Mouse (Mus musculus) forebrain, embryonic 15.5 days (tissue): ENCODE results near the gene Dgkq. TPM values are rescaled to one million over a fixed set of nuclear protein-coding genes. Genes with fewer than 3 reads are reported as not detected.

Experiments
- ATAC-seq: fragments of 200-750 bp; cut with Nextera tagmentation; replicated peaks from 2 replicates; pipeline ENCODE4 v1.8.0; 2017; ENCODE audit warnings: mild to moderate bottlenecking, moderate TSS enrichment, moderate library complexity
- H3K27ac ChIP-seq: fragments of 300-500 bp; sonication (generic); replicated peaks from 2 replicates; pipeline ENCODE4 v1.5.1; 2015; ENCODE audit warnings: mild to moderate bottlenecking, inconsistent platforms
- H3K27me3 ChIP-seq: fragments of 300-500 bp; sonication (generic); 2 replicates; pipeline ENCODE4 v1.6.1; 2015; ENCODE audit warnings: inconsistent platforms
- H3K36me3 ChIP-seq: fragments of 300-500 bp; sonication (generic); 2 replicates; pipeline ENCODE4 v1.6.1; 2015; ENCODE audit warnings: mild to moderate bottlenecking, inconsistent platforms
- H3K4me1 ChIP-seq: fragments of 300-500 bp; sonication (generic); 2 replicates; pipeline ENCODE4 v1.6.1; 2015; ENCODE audit warnings: inconsistent platforms
- H3K4me2 ChIP-seq: fragments of 300-500 bp; sonication (generic); replicated peaks from 2 replicates; pipeline ENCODE4 v1.6.1; 2015; ENCODE audit warnings: mild to moderate bottlenecking, inconsistent platforms
- H3K4me3 ChIP-seq: fragments of 300-500 bp; sonication (generic); 2 replicates; pipeline ENCODE4 v1.5.1; 2015; ENCODE audit warnings: mild to moderate bottlenecking, inconsistent platforms
- H3K9ac ChIP-seq: fragments of 300-500 bp; sonication (generic); replicated peaks from 2 replicates; pipeline ENCODE4 v1.6.1; 2015; ENCODE audit warnings: mild to moderate bottlenecking, inconsistent platforms
- H3K9me3 ChIP-seq: fragments of 300-500 bp; sonication (generic); 2 replicates; pipeline ENCODE4 v1.6.1; 2016; ENCODE audit warnings: inconsistent platforms
- WGBS: fragments of 180-500 bp; shearing (Covaris S2); methylation state at CpG from one replicate; pipeline ENCODE4 v1.1.7; 2015; ENCODE audit warnings: mixed read lengths; 5-methylcytosine and 5-hydroxymethylcytosine counted together
- polyA plus RNA-seq: library from polyadenylated mRNA; unstranded; fragments of >200 nt; fragmentation: Nextera tagmentation; extraction: Ambion mirVana; gene quantifications from 2 replicates; pipeline ENCODE4 v1.2.1, GENCODE M21; 2015

Gene Dgkq
- polyA plus RNA-seq, 1 experiment from 2014 or later: 23.6 TPM

DNA sequence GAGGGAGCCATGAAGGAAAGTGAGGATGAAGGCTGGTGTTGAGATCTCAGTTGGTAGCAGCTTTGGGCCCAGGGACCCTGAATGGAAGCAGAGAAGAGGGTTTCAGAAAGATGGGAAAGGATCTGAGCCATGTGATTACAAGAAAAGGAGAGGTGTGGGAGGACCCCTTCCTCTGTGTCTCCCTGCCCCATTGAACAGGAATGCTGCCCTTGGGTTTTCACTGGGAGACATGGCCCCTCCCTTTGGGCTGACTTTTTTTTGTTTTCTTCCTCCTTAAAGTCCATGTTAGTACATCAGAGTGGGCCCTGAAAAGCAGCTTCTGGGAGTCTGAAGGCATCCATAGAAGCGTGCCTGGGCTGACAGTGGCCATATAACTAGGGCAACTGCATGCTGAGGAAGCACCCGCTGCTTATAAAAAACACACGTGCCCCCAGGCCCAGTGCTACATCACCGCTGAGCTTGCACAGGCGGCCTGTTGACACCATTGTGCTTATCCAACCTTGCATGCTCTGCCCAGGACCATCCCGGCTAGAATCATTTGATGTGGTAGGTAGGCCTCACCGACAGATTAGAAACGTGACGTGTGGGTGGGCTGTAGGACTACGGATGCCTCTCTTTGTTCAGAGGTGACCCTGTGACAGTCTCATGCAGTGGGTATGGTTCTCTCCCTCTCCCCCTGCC, 32.0 kb upstream of the Dgkq start:
- no peak for ATAC-seq
- H3K27me3 ChIP-seq: no peaks in the 10 kb centered on the region
- H3K9me3 ChIP-seq: no peaks in the 10 kb centered on the region
- H3K36me3 ChIP-seq: no peaks in the 10 kb centered on the region
- 68% methylated on average over 10 of the region's 10 CpGs for WGBS
- H3K9ac ChIP-seq: no peak overlapping the region
- no peak overlapping the region for H3K4me2 ChIP-seq
- peaks cover 12% of the 10 kb centered on the region for H3K4me1 ChIP-seq
- no peak overlapping the region for H3K27ac ChIP-seq
- H3K4me3 ChIP-seq: no peak overlapping the region

- no peak for ATAC-seq
- H3K4me3 ChIP-seq: no peak overlapping the region
- WGBS: 73% methylated on average over 3 of the region's 3 CpGs
- H3K4me2 ChIP-seq: no peak overlapping the region
- no peaks in the 10 kb centered on the region for H3K27me3 ChIP-seq
- peaks cover 15% of the 10 kb centered on the region for H3K4me1 ChIP-seq
- H3K27ac ChIP-seq: no peak overlapping the region
- no peaks in the 10 kb centered on the region for H3K36me3 ChIP-seq
- H3K9me3 ChIP-seq: no peaks in the 10 kb centered on the region
- H3K9ac ChIP-seq: no peak overlapping the region
Measured at GRCm38 (mm10) chr5:108700346-108700745, 30.9 kb upstream of the Dgkq start.

DNA sequence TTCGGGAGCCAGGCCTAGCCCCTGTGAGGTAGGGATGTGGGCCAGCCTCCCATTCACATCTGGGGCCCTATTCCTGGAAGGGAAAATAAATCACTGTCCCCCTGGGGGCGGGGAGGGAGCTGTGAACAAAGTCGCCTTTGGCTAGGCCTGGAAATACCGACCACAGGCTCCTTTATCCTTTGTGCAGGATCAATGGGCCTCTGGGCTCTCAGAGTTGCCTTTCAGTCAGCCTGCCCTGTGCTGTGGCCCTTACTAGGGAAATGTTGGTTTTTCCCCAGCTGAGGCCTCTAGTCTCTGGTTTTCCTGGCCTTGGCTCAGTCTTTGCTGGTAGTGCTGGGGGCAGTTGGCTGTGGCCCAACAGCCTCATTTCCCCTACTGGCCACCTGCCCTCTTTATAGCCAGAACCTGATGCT, 27.9 kb upstream of the Dgkq start:
- WGBS: 4% methylated on average over 4 of the region's 4 CpGs
- Histone ChIP-seq H3K9ac (no peak overlapping the region), H3K9me3 (no peaks in the 10 kb centered on the region), H3K4me3 (no peak overlapping the region), H3K4me2 (no peak overlapping the region), H3K36me3 (no peaks in the 10 kb centered on the region), H3K27ac (0 out of 2 replicates have a peak overlapping the region, but pooled peaks have one; percentile 4), H3K4me1 (peaks cover 33% of the 10 kb centered on the region), H3K27me3 (peaks cover 9% of the 10 kb centered on the region; the same call in 1 of the 2 replicates)
- ATAC-seq: no peak

- Histone ChIP-seq H3K27ac (no peak overlapping the region), H3K9ac (no peak overlapping the region), H3K4me1 (peaks cover 35% of the 10 kb centered on the region), H3K36me3 (no peaks in the 10 kb centered on the region), H3K4me2 (no peak overlapping the region), H3K4me3 (no peak overlapping the region), H3K9me3 (no peaks in the 10 kb centered on the region), H3K27me3 (peaks cover 9% of the 10 kb centered on the region; the same call in 1 of the 2 replicates)
- WGBS: 79% methylated on average over 3 of the region's 3 CpGs
- ATAC-seq: no peak
Measured at GRCm38 (mm10) chr5:108696542-108696941, 27.1 kb upstream of the Dgkq start.

GRCm38 (mm10) chr5:108695861-108696260, 26.4 kb upstream of the Dgkq start:
- ATAC-seq: no peak
- H3K4me1 ChIP-seq: peaks cover 35% of the 10 kb centered on the region

GRCm38 (mm10) chr5:108694352-108695261, 25.1 kb upstream of the Dgkq start:
- Histone ChIP-seq H3K9me3 (no peaks in the 10 kb centered on the region), H3K4me2 (peak overlapping the region; percentile 78), H3K36me3 (no peaks in the 10 kb centered on the region), H3K27me3 (peaks cover 9% of the 10 kb centered on the region; the same call in 1 of the 2 replicates), H3K4me3 (peak overlapping the region; percentile 66), H3K9ac (peak overlapping the region; percentile 42), H3K27ac (no peak overlapping the region), H3K4me1 (peaks cover 35% of the 10 kb centered on the region)
- peak; percentile 52 for ATAC-seq
- 1% methylated on average over 71 of the region's 99 CpGs for WGBS

More at GRCm38 (mm10) chr5:108695861-108696260, 26.4 kb upstream of the Dgkq start:
- no peaks in the 10 kb centered on the region for H3K36me3 ChIP-seq
- peaks cover 9% of the 10 kb centered on the region; the same call in 1 of the 2 replicates for H3K27me3 ChIP-seq
- 93% methylated on average over 11 of the region's 12 CpGs for WGBS
- H3K9me3 ChIP-seq: no peaks in the 10 kb centered on the region
- H3K4me3 ChIP-seq: no peak overlapping the region
- no peak overlapping the region for H3K27ac ChIP-seq
- H3K9ac ChIP-seq: no peak overlapping the region
- no peak overlapping the region for H3K4me2 ChIP-seq

DNA sequence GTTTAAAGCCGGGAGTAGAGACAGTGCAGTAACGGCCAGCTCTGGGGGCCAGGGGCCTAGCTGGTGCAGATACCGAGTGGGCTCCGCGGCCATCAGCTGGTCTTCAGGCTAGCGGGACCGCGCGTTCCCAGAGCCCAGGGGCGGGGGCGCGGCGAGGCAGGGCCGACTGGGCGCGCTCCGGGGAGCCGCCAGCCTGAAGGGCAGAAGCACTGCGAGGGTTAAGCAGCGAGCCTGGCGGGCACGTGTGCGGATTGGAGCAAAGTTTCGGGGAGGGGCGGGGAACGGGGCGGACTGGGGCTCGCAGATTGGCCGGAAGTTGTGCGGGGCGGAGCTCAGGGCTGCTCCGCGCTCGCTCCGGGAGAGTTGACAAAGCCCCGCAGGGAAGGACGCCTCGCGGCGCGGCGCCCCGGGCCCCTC, 24.4 kb upstream of the Dgkq start:
- Histone ChIP-seq H3K4me3 (peak overlapping the region; percentile 66), H3K9me3 (no peaks in the 10 kb centered on the region), H3K4me2 (peak overlapping the region; percentile 78), H3K4me1 (peaks cover 40% of the 10 kb centered on the region), H3K27me3 (peaks cover 9% of the 10 kb centered on the region; the same call in 1 of the 2 replicates), H3K27ac (no peak overlapping the region), H3K36me3 (no peaks in the 10 kb centered on the region), H3K9ac (peak overlapping the region; percentile 33; the same call in 1 of the 2 replicates)
- ATAC-seq: peak; percentile 95
- WGBS: under 1% methylated on average over 42 of the region's 43 CpGs

GRCm38 (mm10) chr5:108692271-108692670, 22.8 kb upstream of the Dgkq start, which contains the start of gene Fgfrl1:
Gene Fgfrl1 (plus strand): TSS chr5:108692382.
- Histone ChIP-seq H3K36me3 (no peaks in the 10 kb centered on the region), H3K4me3 (peak within 1 kb of the TSS; percentile 19; the same call in 1 of the 2 replicates), H3K4me1 (peaks cover 33% of the 10 kb centered on the region), H3K27ac (no peak within 1 kb of the TSS), H3K4me2 (peak within 1 kb of the TSS; percentile 78), H3K27me3 (peaks cover 9% of the 10 kb centered on the region; the same call in 1 of the 2 replicates), H3K9me3 (no peaks in the 10 kb centered on the region), H3K9ac (no peak within 1 kb of the TSS)
- whole genome bisulfite sequencing: 6% methylated on average over 18 of the region's 18 CpGs
- no peak for ATAC-seq

DNA sequence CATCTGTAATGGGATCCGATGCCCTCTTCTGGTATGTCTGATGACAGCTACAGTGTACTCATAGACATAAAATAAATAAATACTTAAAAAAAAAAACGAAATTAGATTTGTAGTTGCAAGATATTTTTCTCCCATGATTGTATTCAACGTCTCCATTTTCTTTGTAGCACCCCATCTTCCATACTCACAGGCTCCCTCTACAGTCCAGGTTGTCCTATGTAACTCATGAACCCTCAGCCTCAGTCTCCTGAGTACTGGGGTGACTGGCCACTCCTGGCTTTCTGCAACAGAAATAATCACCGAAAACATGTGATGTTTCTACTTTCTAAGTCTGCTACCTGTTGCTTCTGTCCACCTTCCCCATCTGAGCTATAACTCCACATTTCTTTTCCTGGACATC, 21.7 kb upstream of the Dgkq start:
- 83% methylated on average over 4 of the region's 4 CpGs for WGBS
- H3K9ac ChIP-seq: no peak overlapping the region
- H3K4me1 ChIP-seq: peaks cover 25% of the 10 kb centered on the region
- H3K4me3 ChIP-seq: no peak overlapping the region
- H3K27ac ChIP-seq: no peak overlapping the region
- H3K27me3 ChIP-seq: peaks cover 9% of the 10 kb centered on the region; the same call in 1 of the 2 replicates
- ATAC-seq: no peak
- no peak overlapping the region for H3K4me2 ChIP-seq
- H3K9me3 ChIP-seq: no peaks in the 10 kb centered on the region
- no peaks in the 10 kb centered on the region for H3K36me3 ChIP-seq

- H3K27me3 ChIP-seq: peaks cover 9% of the 10 kb centered on the region; the same call in 1 of the 2 replicates
- no peaks in the 10 kb centered on the region for H3K36me3 ChIP-seq
- H3K9me3 ChIP-seq: no peaks in the 10 kb centered on the region
- no peak overlapping the region for H3K4me3 ChIP-seq
- H3K4me2 ChIP-seq: no peak overlapping the region
- no peak overlapping the region for H3K9ac ChIP-seq
- H3K4me1 ChIP-seq: peaks cover 15% of the 10 kb centered on the region; the same call in 1 of the 2 replicates
- no peak for ATAC-seq
- WGBS: 61% methylated on average over 5 of the region's 5 CpGs
- H3K27ac ChIP-seq: 0 out of 2 replicates have a peak overlapping the region, but pooled peaks have one; percentile 27
Measured at GRCm38 (mm10) chr5:108689091-108689490, 19.6 kb upstream of the Dgkq start.

GRCm38 (mm10) chr5:108680871-108681270, 11.4 kb upstream of the Dgkq start:
- Histone ChIP-seq H3K9me3 (no peaks in the 10 kb centered on the region), H3K9ac (no peak overlapping the region), H3K4me2 (no peak overlapping the region), H3K36me3 (no peaks in the 10 kb centered on the region), H3K27ac (no peak overlapping the region), H3K4me3 (no peak overlapping the region), H3K27me3 (no peaks in the 10 kb centered on the region), H3K4me1 (peaks cover 15% of the 10 kb centered on the region)
- 91% methylated on average over 6 of the region's 6 CpGs for WGBS
- ATAC-seq: no peak

- no peaks in the 10 kb centered on the region for H3K9me3 ChIP-seq
- no peak for ATAC-seq
- no peaks in the 10 kb centered on the region for H3K27me3 ChIP-seq
- 50% methylated on average over 3 of the region's 3 CpGs for WGBS
- no peak overlapping the region for H3K27ac ChIP-seq
- H3K4me2 ChIP-seq: no peak overlapping the region
- H3K4me3 ChIP-seq: no peak overlapping the region
- no peak overlapping the region for H3K9ac ChIP-seq
- H3K4me1 ChIP-seq: peaks cover 15% of the 10 kb centered on the region
- no peaks in the 10 kb centered on the region for H3K36me3 ChIP-seq
Measured at GRCm38 (mm10) chr5:108679909-108680308, 10.4 kb upstream of the Dgkq start.
